Mouse (Mus musculus): ENCODE results near the gene Rbm33.

DNA sequence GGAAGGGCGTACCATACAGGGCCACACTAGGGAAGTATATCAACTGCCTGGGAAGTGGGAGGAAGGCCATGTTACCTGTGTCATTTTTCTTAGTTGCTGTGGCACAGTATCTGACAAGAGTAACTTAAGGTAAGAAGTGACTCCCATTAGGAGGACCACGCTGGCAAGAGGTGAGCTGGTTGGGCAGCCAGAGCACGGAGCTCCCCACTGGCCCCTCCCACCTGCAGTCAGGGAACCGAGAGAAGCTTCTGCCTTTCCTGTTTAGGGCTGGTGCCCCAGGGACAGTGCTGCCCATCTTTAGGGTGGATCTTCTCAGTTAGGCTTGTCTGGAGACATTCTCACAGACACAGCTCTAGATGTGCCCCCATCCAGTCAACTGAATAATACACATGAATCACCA, 106.9 kb downstream of the Rbm33 start:
- no peak for TF ChIP-seq CTCF (IDR thresholded peaks at IDR 0.05; ENCODE audit: low read depth, low read length)
- no peak for TF ChIP-seq POLR2A (IDR thresholded peaks at IDR 0.05; ENCODE audit: extremely low read depth, insufficient read depth, low read length)

Measured in liver, adult 2 months (tissue).